Mouse (Mus musculus) layer of hippocampus, postnatal 25 days (tissue): Measurements from ENCODE around the gene 4930519G04Rik. TPM values are rescaled to one million over a fixed set of nuclear protein-coding genes. Genes with fewer than 3 reads are reported as not detected.
"Not testable (repeated sequence)": the region's sequence is repeated elsewhere in the genome, so short reads cannot be mapped to it uniquely, and the experiment has no call there.

ENCODE experiments used
- DNase-seq, 2 experiments: peaks; one replicate each; pipeline ENCODE4 v3.0.0; 2022; ENCODE audit warnings: mixed read lengths in 2 of 2, low spot score in 1 of 2; ENCODE audit errors: extremely low spot score in 1 of 2
- total RNA-seq, 2 experiments: library from RNA; stranded (reverse); gene quantifications; 2 replicates each; pipeline ENCODE4 v1.2.3; 2021

4930519G04Rik gene
- total RNA-seq, 2 experiments from 2014 or later: not detected

GRCm38 (mm10) chr5:114840481-114840880, 13.0 kb upstream of the 4930519G04Rik start:
- DNase-seq: not testable (repeated sequence)

GRCm38 (mm10) chr5:114842155-114842554, 11.3 kb upstream of the 4930519G04Rik start:
- DNase-seq: not testable (repeated sequence)

GRCm38 (mm10) chr5:114842674-114843073, 10.8 kb upstream of the 4930519G04Rik start:
- no peak for DNase-seq

- DNase-seq: not testable (repeated sequence)
Measured at GRCm38 (mm10) chr5:114844371-114844770, 9.1 kb upstream of the 4930519G04Rik start.

GRCm38 (mm10) chr5:114851565-114852236, 1.8 kb upstream of the 4930519G04Rik start:
- no peak for DNase-seq

- DNase-seq: no peak
Measured at GRCm38 (mm10) chr5:114858582-114858981, 5.1 kb downstream of the 4930519G04Rik start, which contains the start of gene Gm9936. Gene Gm9936, minus strand, starts transcription at chr5:114858682.

GRCm38 (mm10) chr5:114859253-114859652, 5.8 kb downstream of the 4930519G04Rik start:
- peak; percentile 51 to 81 for DNase-seq

- no peak for DNase-seq
Measured at GRCm38 (mm10) chr5:114861730-114862129, 8.3 kb downstream of the 4930519G04Rik start.

GRCm38 (mm10) chr5:114864813-114865212, 11.3 kb downstream of the 4930519G04Rik start:
- no peak for DNase-seq

GRCm38 (mm10) chr5:114865279-114865678, 11.8 kb downstream of the 4930519G04Rik start:
- DNase-seq: no peak

GRCm38 (mm10) chr5:114875858-114876257, 22.4 kb downstream of the 4930519G04Rik start:
- DNase-seq: no peak

- DNase-seq: no peak
Measured at GRCm38 (mm10) chr5:114876331-114876730, 22.9 kb downstream of the 4930519G04Rik start.

- DNase-seq: no peak
Measured at GRCm38 (mm10) chr5:114877487-114877886, 24.0 kb downstream of the 4930519G04Rik start.

- DNase-seq: no peak
Measured at GRCm38 (mm10) chr5:114879399-114879798, 25.9 kb downstream of the 4930519G04Rik start.

- not testable (repeated sequence) for DNase-seq
Measured at GRCm38 (mm10) chr5:114882319-114882718, 28.9 kb downstream of the 4930519G04Rik start.

GRCm38 (mm10) chr5:114883022-114883421, 29.6 kb downstream of the 4930519G04Rik start:
- DNase-seq: no peak

- no peak for DNase-seq
Measured at GRCm38 (mm10) chr5:114886801-114887200, 33.3 kb downstream of the 4930519G04Rik start.

- no peak for DNase-seq
Measured at GRCm38 (mm10) chr5:114888995-114889394, 35.5 kb downstream of the 4930519G04Rik start.

GRCm38 (mm10) chr5:114895542-114895941, 42.1 kb downstream of the 4930519G04Rik start:
- DNase-seq: no peak

- no peak for DNase-seq
Measured at GRCm38 (mm10) chr5:114896688-114897373, 43.4 kb downstream of the 4930519G04Rik start, which contains the start of gene Oasl2. Gene Oasl2, plus strand, starts transcription at chr5:114896936.

GRCm38 (mm10) chr5:114897374-114897793, 43.9 kb downstream of the 4930519G04Rik start:
- no peak for DNase-seq

- no peak for DNase-seq
Measured at GRCm38 (mm10) chr5:114898857-114899256, 45.4 kb downstream of the 4930519G04Rik start.
